Mouse (Mus musculus) CH12.LX (cell line): Measurements from ENCODE around the gene B4galt2. TPM values are rescaled to one million over a fixed set of nuclear protein-coding genes. Genes with fewer than 3 reads are reported as not detected.

Source experiments
- DNase-seq: peaks from one replicate; pipeline ENCODE4 v3.0.0-alpha.2; 2013; ENCODE audit errors: extremely low read depth
- H3K27ac ChIP-seq: 2 replicates; pipeline ENCODE4 v1.5.1; 2012; ENCODE audit warnings: low read depth, mild to moderate bottlenecking, control low read depth, moderate library complexity; ENCODE audit not compliant: insufficient read depth
- H3K27me3 ChIP-seq: replicated peaks from 2 replicates; pipeline ENCODE3; 2012; ENCODE audit warnings: inconsistent platforms
- H3K36me3 ChIP-seq, 2 experiments: replicated peaks in 1 of 2; 2 replicates each; pipeline versions ENCODE3 to v1.6.1; 2012; ENCODE audit warnings: inconsistent platforms in 1 of 2, low read length in 1 of 2, mild to moderate bottlenecking in 1 of 2, mixed read lengths in 1 of 2, moderate library complexity in 1 of 2; ENCODE audit not compliant: control insufficient read depth in 1 of 2, insufficient read depth in 1 of 2
- H3K4me1 ChIP-seq, 2 experiments: 2 replicates each; pipeline ENCODE4 v1.6.1; 2012; ENCODE audit warnings: inconsistent platforms in 1 of 2, moderate library complexity in 1 of 2; ENCODE audit not compliant: insufficient read depth in 2 of 2, control insufficient read depth in 1 of 2
- H3K4me2 ChIP-seq: 2 replicates; pipeline ENCODE4 v1.6.1; 2012; ENCODE audit warnings: low read depth, mild to moderate bottlenecking, control low read depth; ENCODE audit not compliant: poor library complexity, insufficient read depth, severe bottlenecking
- H3K4me3 ChIP-seq, 3 experiments: fragments of 150-350 bp in 1 of 3; sonication (generic) in 1 of 3; replicated peaks in 1 of 3; 2 replicates each; pipeline versions ENCODE3 to v1.5.1; 2011 to 2012; ENCODE audit warnings: low read depth in 2 of 3, low read length in 2 of 3, mild to moderate bottlenecking in 2 of 3, moderate library complexity in 2 of 3, control low read depth in 1 of 3, improper control_type of control experiment in 1 of 3, inconsistent platforms in 1 of 3, mixed read lengths in 1 of 3; ENCODE audit not compliant: poor library complexity in 1 of 3
- H3K79me2 ChIP-seq: replicated peaks from 2 replicates; pipeline ENCODE4 v1.6.1; 2012; ENCODE audit warnings: mild to moderate bottlenecking, moderate library complexity; ENCODE audit not compliant: control insufficient read depth, poor library complexity, insufficient read depth, severe bottlenecking; ENCODE audit errors: extremely low read depth
- H3K9ac ChIP-seq: 2 replicates; pipeline ENCODE4 v1.6.1; 2012; ENCODE audit warnings: low read depth, mild to moderate bottlenecking, control low read depth, moderate library complexity; ENCODE audit not compliant: insufficient read depth
- H3K9me3 ChIP-seq: replicated peaks from 2 replicates; pipeline ENCODE3; 2012; ENCODE audit warnings: low read length, inconsistent platforms, mixed read lengths
- JUN ChIP-seq: IDR thresholded peaks from 2 replicates; pipeline ENCODE4 v1.6.1; 2011; ENCODE audit warnings: low read depth, mild to moderate bottlenecking, low read length, improper control_type of control experiment, moderate library complexity; ENCODE audit not compliant: insufficient read depth
- ZNF384 ChIP-seq: IDR thresholded peaks from 2 replicates; pipeline ENCODE4 v1.6.1; 2012; ENCODE audit warnings: low read depth, low read length, improper control_type of control experiment, inconsistent platforms
- dilution Hi-C: fragments of 300-500 bp; cut with MboI; formaldehyde crosslinking; loops from 2 replicates; pipeline ENCODE4 v1.14.3; 2020; ENCODE audit warnings: low sequenced_read_pairs; ENCODE audit not compliant: extremely low pct_unique_long_range_greater_than_20kb, extremely low pct_ligation_motif_present
- in situ Hi-C: fragments of 300-500 bp; cut with MboI; formaldehyde crosslinking; loops from 3 replicates; pipeline ENCODE4 v1.14.3; 2019; ENCODE audit warnings: low sequenced_read_pairs, low pct_ligation_motif_present, low pct_unique_long_range_greater_than_20kb, mixed read lengths
- polyA plus RNA-seq: library from polyadenylated mRNA; unstranded; fragments of >175 nt; gene quantifications from 2 replicates; pipeline ENCODE4 v1.2.1, GENCODE M21; 2012; ENCODE audit warnings: low read depth; ENCODE audit not compliant: insufficient read length
- total RNA-seq, 2 experiments: library from RNA; depleted of rRNA; stranded (reverse); fragments of 300-350 nt in 1 of 2; fragments of >200 nt in 1 of 2; gene quantifications; 2 replicates each; pipeline ENCODE4 v1.2.3; 2012 to 2014

Gene B4galt2
- total and polyA plus RNA-seq, 3 experiments = 0.14 to 0.25 TPM; not detected in 1

DNA sequence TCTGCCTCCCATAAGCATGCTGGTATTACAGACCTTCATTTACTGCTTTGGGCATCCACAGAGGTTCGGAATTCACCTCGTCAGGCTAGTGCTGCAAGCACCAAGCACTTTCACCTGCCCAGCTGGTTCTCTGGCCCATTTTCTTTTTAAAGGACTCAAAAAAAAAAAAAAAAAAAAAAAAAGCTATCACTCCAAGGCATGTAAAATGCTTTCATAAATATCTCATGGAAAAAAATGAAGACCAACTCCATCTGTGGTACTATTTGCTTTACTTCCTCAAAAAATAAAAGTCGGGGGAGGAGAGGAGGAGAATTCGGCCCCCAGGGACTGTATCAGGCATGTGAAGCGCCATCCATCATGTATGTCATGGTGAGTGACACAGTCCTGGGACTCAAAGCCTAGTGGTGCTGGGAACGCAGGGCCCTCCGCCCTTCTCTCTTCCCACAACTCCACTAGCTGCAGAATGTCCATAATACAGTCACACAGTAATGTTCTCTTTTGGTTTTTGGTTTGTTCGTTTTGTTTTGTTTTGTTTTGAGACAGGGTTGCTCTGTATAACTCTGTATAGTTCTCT lies 54.6 kb downstream of the B4galt2 start:
- Histone ChIP-seq H3K9ac (no peak overlapping the region), H3K4me3 (no peak overlapping the region), H3K27ac (no peak overlapping the region), H3K4me2 (0 out of 2 replicates have a peak overlapping the region, but pooled peaks have one; percentile 19), H3K4me1 (peaks cover 0 to 19% of the 10 kb centered on the region in 2 experiments; a peak in 2 of 4 replicates), H3K36me3 (no peaks in the 10 kb centered on the region), H3K9me3 (no peaks in the 10 kb centered on the region), H3K79me2 (no peaks in the 10 kb centered on the region), H3K27me3 (peaks cover 8% of the 10 kb centered on the region)
- TF ChIP-seq ZNF384 = peak; percentile 59; the same call in 1 of the 2 replicates
- no peak for TF ChIP-seq JUN
- dilution Hi-C loops = no loop called here
- in situ Hi-C loops = loop anchor here (25.0 kb wide), 1 partner anchor 259 kb away; no protein-coding TSS in a partner anchor
- peak; percentile 13 for DNase-seq

Other genes with a start within 250 kb of the B4galt2 start
- 39.3 and 42.2 TPM in 2 replicates for gene Dmap1, start 201.2 kb downstream of the B4galt2 start, total RNA-seq (2012; rRNA removed)
- gene Dmap1, start 201.2 kb downstream of the B4galt2 start, total RNA-seq (2014; rRNA removed) = 39.3 and 42.6 TPM in 2 replicates
- 43.4 and 44.5 TPM in 2 replicates for gene Dmap1, start 201.2 kb downstream of the B4galt2 start, polyA plus RNA-seq
- 0.08 TPM in 1 of 2 replicates, not detected in the other for gene Gm12845, start 159.1 kb downstream of the B4galt2 start, total RNA-seq (2012; rRNA removed)
- gene Gm12845, start 159.1 kb downstream of the B4galt2 start, total RNA-seq (2014; rRNA removed) = not detected in 2 replicates
- gene Gm12845, start 159.1 kb downstream of the B4galt2 start, polyA plus RNA-seq = 0.17 TPM in 1 of 2 replicates, not detected in the other
- not detected in 2 replicates for gene Klf17, start 117.8 kb downstream of the B4galt2 start, total RNA-seq (2012; rRNA removed)
- gene Klf17, start 117.8 kb downstream of the B4galt2 start, total RNA-seq (2014; rRNA removed) = not detected in 2 replicates
- not detected in 2 replicates for gene Klf17, start 117.8 kb downstream of the B4galt2 start, polyA plus RNA-seq
- 3.9 and 15.6 TPM in 2 replicates for gene Slc6a9, start 49.0 kb downstream of the B4galt2 start, total RNA-seq (2012; rRNA removed)
- 1.8 and 4.0 TPM in 2 replicates for gene Slc6a9, start 49.0 kb downstream of the B4galt2 start, total RNA-seq (2014; rRNA removed)
- 7.8 and 9.1 TPM in 2 replicates for gene Slc6a9, start 49.0 kb downstream of the B4galt2 start, polyA plus RNA-seq
- 0.46 and 0.93 TPM in 2 replicates for gene Ccdc24, start 10.9 kb downstream of the B4galt2 start, total RNA-seq (2012; rRNA removed)
- gene Ccdc24, start 10.9 kb downstream of the B4galt2 start, total RNA-seq (2014; rRNA removed) = not detected in 2 replicates
- gene Ccdc24, start 10.9 kb downstream of the B4galt2 start, polyA plus RNA-seq = 0.40 and 0.81 TPM in 2 replicates
- 169 and 186 TPM in 2 replicates for gene Atp6v0b, start 3.8 kb upstream of the B4galt2 start, total RNA-seq (2012; rRNA removed)
- 165 and 176 TPM in 2 replicates for gene Atp6v0b, start 3.8 kb upstream of the B4galt2 start, total RNA-seq (2014; rRNA removed)
- 189 and 202 TPM in 2 replicates for gene Atp6v0b, start 3.8 kb upstream of the B4galt2 start, polyA plus RNA-seq
- gene Dph2, start 8.5 kb upstream of the B4galt2 start, total RNA-seq (2012; rRNA removed) = 19.8 and 25.8 TPM in 2 replicates
- 20.9 and 21.5 TPM in 2 replicates for gene Dph2, start 8.5 kb upstream of the B4galt2 start, total RNA-seq (2014; rRNA removed)
- 15.2 and 20.8 TPM in 2 replicates for gene Dph2, start 8.5 kb upstream of the B4galt2 start, polyA plus RNA-seq
- gene Ipo13, start 31.5 kb upstream of the B4galt2 start, total RNA-seq (2012; rRNA removed) = 22.0 and 27.5 TPM in 2 replicates
- 5.9 and 7.4 TPM in 2 replicates for gene Ipo13, start 31.5 kb upstream of the B4galt2 start, total RNA-seq (2014; rRNA removed)
- 46.5 and 54.1 TPM in 2 replicates for gene Ipo13, start 31.5 kb upstream of the B4galt2 start, polyA plus RNA-seq
- not detected in 2 replicates for gene Artn, start 46.3 kb upstream of the B4galt2 start, total RNA-seq (2012; rRNA removed)
- not detected in 2 replicates for gene Artn, start 46.3 kb upstream of the B4galt2 start, total RNA-seq (2014; rRNA removed)
- not detected in 2 replicates for gene Artn, start 46.3 kb upstream of the B4galt2 start, polyA plus RNA-seq